Mouse (Mus musculus) activated CD4-positive, CD25-positive, alpha-beta regulatory T cell, adult 4 months (primary cell): ENCODE results near the gene Ppil4. TPM values are rescaled to one million over a fixed set of nuclear protein-coding genes. Genes with fewer than 3 reads are reported as not detected.
A peak's percentile ranks its signal among the peaks of the same experiment; 100 is the strongest.

Source experiments
- ATAC-seq: one replicate; pipeline ENCODE4 v1.8.0; 2017
- polyA plus RNA-seq, 2 experiments: library from polyadenylated mRNA; unstranded; fragments of 100-300 nt; shearing (Covaris generic); gene quantifications; one replicate each; pipeline ENCODE4 v1.2.1; 2017

Gene Ppil4
- polyA plus RNA-seq, 2 experiments from 2014 or later = 63.9 to 74.0 TPM

DNA sequence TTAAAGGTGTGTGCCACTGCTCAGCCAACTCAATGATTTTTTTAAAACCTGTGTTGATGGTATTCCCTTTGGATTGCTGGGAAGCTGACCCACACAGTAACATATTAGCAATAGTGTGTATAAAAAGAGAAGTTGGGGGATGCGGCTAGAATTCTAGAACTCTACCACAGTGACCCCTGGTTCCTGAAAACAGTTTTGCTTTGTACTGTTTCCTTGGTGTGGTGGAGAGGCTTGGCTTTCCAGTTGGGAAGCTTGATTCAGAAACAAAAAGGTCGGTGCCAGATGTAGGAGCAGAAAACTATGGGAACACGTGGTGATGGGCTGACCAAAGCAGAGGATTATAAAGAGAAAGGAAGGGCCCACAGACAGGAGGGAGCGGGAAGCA lies 32.6 kb downstream of the Ppil4 start:
- ATAC-seq = no peak

- ATAC-seq = peak; percentile 43
These were observed 33.4 kb downstream of the Ppil4 start for GRCm38 (mm10) chr10:7826106-7826505.

DNA sequence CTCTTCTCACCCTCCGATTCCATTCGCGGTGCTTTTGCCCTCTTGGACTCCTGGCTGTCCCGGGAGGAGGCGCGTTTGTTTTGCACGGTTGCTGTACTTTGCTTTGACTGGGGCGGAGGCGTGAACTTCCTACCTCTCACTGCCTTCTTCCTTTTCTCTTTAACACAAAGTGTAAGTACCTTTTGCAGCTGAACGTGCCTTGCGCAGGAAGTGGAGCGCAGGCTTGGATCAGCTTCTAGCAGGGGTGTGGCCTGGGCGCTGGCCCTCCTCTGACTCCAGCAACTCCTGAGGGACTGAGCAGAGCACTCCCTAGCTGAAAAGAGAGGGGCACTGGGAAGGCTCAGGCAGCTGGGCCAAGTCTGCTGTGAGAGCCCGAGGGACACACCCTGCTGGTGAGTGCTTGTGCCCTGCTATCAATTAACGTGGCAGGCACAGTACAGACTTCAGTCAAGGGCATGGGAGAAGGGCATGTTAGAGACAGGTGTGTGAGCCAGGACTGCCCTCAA lies 39.5 kb downstream of the Ppil4 start, which contains the start of gene Zc3h12d:
Gene Zc3h12d (plus strand): TSS at position 300 of the 506 bp plus-strand sequence.
- ATAC-seq = peak; percentile 84

- no peak for ATAC-seq
These were observed 40.9 kb downstream of the Ppil4 start for GRCm38 (mm10) chr10:7833377-7834165.

- no peak for ATAC-seq
These were observed 42.1 kb downstream of the Ppil4 start for GRCm38 (mm10) chr10:7834671-7835225.

DNA sequence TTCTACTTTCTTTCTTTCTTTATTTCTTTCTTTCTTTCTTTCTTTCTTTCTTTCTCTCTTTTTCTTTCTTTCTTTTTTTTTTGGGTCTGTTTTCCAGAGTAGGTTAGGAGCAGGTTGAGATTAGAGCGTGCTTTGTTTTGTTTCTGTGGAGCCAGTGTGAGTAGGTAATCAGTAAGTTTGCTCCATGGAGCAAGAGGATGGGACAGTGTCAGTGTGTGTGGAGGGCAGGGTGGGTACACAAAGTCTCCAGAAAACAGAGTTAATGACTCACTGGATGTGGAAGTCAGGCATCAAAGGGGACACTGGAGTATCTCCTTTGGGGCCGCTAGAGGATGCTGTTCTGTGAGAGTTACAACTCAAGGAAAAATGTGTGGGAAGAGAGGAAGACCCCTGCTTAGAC lies 44.2 kb downstream of the Ppil4 start:
- ATAC-seq = no peak

DNA sequence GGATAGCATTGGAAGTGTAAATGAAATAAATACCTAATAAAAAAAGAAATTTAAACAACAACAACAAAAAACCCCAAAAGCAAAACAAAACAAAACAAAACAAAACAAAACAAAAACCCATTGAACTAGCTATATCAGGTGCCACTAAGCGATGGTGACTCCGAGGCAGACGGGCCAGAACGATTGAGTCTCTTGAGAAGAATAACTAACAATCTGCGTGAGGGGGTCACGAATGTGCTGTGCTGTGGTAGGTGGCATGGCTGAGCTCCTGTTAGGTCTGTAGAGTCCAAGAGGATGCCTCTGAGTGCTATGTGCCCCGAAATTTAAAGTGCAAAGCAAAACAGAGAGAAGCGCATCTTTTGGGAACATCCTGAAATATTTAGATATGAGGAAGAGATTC lies 44.8 kb downstream of the Ppil4 start:
- ATAC-seq = no peak

DNA sequence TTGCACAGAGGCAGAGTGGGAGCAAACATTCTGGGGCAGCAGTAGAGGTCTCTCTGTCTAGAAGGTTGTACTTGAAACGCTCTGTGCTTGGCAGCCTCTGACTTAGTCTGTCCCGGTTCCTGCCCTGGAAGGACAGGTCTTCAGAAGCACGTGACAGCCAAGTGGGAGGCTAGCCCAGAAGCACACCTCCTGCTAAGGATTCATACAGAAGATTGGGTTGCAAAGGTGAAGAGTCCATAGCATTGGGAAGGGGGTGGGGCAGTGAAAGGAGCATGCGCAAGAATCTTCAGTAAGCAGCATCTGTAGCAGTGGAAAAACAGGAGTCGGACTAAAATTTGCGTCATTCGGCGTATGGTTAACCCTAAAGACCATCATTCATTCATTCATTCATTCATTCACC lies 45.3 kb downstream of the Ppil4 start:
- ATAC-seq = no peak

DNA sequence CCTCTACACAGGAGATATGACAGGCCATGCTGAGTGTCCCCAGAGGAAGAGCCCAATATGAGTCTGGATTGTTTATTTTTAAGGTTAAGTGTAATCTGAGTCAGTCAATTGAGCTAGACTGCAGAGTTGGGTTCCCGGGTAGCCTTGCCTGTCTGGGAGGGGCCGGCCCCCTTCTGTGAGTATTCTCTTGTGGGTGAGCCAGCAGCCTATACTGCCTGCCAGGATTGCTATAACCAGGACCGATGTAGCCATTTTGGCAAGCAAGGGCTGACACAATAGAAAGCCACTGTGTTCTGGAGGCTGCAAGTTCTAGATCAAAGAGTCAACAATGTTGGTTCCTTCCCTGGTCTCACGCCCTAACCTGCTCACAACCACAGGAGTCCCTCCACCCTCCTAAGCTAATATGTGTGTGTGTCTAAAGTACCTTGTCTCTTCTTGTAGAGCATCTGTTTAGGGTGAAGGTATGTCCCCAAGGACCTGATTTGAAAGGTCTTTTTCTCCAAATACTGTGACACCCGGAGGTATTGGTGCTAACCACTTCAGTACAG lies 46.3 kb downstream of the Ppil4 start:
- peak; percentile 27 for ATAC-seq

DNA sequence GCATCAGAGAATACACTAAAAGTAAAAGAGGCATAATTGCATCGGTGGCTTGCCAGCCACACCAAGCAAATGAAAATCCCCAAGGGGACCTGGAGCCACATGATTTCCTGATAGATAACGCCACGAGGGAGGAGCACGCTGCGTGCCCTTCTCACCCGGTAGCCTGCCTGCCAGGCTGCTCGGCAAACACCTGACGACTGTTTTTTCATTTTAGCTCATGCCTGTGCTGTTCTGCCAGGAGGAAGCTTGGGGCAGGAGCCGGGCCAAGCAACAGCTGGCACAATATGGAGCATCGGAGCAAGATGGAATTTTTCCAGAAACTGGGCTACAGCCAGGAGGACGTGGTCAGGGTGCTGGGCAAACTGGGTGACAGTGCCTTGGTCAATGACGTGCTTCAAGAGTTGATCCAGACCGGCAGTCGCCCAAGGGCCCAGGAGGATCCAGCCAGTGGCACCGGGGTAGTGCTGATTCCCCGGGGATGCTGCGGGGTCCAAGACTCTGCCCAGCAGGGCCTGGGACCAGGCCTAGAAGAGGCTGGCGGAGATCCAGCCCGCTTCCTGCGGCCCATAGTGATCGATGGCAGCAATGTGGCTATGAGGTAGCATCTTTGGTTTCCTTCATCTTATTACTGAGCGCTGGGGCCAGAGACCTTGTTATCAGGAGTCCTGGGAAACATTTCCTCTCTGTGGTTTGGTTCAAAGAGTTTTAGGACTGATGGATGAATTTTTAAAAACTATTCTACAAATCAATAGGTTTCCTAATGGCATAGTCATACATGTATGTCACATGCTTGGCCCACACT lies 47.1 kb downstream of the Ppil4 start:
- peak; percentile 55 for ATAC-seq

- ATAC-seq = no peak
These were observed 47.7 kb downstream of the Ppil4 start for GRCm38 (mm10) chr10:7840353-7840733.

DNA sequence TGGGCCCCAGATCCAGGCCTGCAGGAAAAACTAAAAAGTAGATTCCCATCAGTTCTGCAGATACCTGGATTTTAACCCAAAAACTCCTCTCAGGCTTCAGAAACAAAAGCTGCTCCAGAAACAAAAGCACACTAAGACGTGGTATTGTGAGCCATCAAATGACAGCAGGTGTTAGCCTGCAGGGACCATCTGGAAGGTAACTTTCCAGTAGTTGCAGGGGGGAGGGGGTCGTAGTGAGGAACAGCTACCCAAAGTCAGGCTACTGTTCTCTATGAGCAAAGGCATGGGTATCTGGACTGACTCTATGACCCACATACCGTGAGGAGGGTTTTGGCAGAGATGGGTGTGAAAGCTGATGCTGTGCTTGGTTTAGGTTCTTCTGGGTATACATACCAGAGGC lies 48.1 kb downstream of the Ppil4 start:
- ATAC-seq = no peak

- no peak for ATAC-seq
These were observed 48.9 kb downstream of the Ppil4 start for GRCm38 (mm10) chr10:7841571-7842080.

GRCm38 (mm10) chr10:7843181-7843580 lies 50.5 kb downstream of the Ppil4 start:
- ATAC-seq = peak; percentile 12

DNA sequence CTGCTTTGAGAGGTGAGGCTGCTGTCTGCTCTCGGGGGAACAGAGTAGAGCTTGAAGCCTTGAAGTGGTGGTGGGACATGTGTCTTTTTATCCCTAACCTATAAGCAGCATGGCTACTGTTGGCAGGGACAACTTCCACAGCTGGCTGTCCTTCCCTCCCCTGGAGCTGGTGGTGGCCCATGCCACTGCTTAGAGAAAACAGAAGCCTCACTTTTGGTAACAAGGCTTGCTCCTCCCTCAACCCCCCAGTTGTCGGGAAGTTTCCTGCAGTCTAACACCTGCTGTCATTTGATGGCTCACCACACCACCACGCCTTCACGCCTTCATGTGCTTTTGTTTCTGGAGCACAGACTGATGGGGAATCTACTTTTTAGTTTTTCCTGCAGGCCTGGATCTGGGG lies 51.5 kb downstream of the Ppil4 start:
- peak; percentile 38 for ATAC-seq

DNA sequence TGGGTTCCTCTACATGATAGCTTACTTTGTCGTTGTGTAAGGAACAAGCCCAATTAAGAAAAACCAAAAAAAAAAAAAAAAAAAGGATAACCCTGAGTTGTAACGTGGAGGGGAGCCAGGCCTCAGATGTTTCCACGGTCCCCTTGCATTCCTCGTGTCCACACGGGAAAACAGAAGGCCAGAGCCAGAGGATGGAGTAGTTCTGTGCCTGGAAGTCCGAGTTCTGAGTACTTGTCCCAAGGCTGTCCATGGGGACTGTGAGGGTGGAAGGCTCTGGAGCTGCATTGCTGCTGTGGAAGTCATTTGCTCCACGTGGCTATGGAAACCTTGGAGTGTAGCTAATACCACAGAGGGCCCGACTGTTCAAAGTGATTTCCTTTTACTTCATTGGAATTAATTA lies 52.4 kb downstream of the Ppil4 start:
- no peak for ATAC-seq

- ATAC-seq = no peak
These were observed 53.3 kb downstream of the Ppil4 start for GRCm38 (mm10) chr10:7845991-7846390.

DNA sequence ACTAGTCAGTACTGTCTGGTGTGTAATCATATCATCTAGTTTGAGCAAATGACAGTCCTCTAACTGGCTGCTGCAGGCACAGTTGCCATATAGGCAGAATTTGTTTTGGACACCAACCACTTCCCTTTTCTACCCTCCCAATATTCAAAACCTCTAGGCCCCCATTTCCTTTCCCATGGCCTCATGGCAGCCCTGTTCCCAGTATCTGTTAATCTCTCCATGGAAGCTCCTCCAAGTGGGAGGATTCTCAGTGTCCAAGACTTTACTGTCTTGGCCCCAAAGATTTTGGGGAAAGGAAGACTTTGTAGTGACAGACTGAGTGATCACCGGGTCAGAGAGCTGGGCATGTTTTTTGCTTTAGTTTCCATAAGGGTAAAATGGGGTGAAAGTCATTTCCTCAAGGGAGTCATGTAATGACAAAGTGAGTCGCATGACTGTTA lies 54.5 kb downstream of the Ppil4 start:
- ATAC-seq = peak; percentile 19

DNA sequence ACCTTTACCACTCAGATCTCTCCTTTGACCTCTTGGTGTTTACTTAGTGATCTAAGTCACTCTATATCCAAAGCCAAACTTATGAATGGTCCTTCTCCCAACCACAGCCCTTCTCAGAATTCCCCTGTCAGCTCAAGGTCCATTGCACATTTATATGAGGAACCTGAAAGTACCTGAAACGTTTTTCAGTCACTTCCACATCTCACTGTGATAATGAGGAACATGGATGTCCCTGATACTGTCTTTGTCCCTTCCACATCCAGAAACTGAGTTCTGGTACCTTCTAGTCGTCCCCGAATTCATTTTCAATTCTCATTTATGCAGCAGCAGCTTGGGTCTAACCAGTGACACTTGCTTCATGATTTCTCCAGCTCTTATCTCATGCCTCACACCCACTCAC lies 59.2 kb downstream of the Ppil4 start:
- no peak for ATAC-seq

- ATAC-seq = no peak
These were observed 67.8 kb downstream of the Ppil4 start for GRCm38 (mm10) chr10:7860494-7860893.

- ATAC-seq = no peak
These were observed 68.7 kb downstream of the Ppil4 start for GRCm38 (mm10) chr10:7861259-7861936.
